Mouse (Mus musculus): ENCODE measurements around the gene Tnfaip8l2. TPM values are rescaled to one million over a fixed set of nuclear protein-coding genes. Genes with fewer than 3 reads are reported as not detected.
A peak's percentile ranks its signal among the peaks of the same experiment; 100 is the strongest.

Gene Tnfaip8l2
- 1 to 10 TPM; 2.6 to 3.1 TPM for total RNA-seq (2021)
- long read RNA-seq, partial matches to known transcripts = 0 of 2 reads
- long read RNA-seq, other reads (novel, unspliced or antisense) = 1 of 2 reads

DNA sequence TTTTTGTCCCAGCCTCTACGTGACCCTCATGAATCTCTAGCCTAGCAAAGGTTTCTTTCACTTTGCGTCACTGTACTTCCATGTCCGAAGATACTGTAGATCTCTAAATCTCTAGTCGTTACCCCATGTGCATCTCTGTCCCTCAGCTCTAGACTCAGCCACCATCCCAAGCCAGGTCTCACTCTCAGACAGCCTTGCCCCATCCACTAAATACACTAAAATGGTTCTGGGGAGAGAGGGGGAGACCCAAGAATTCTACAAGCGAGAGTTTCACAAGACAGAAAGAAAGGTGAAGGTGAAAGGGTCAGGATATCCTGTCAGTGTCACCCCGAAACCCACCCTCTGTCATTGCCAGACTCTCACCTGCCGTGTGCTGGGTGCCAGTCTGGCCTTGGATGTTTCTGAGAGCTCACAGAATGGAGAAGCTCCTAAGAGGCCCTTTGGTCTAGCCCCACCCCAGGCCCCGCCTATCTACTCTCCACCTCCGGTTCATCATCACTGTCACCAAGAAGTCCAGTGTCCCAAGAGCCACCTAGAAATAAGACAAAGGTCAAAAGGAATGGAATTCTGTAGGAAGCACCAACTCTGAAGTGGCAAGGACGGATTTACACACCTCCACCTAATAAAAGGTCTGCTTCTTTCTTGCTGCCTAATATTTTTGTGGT lies at the start of gene Tnfaip8l2:
TSS of gene Tnfaip8l2 (minus strand) at position 409 of the 665 bp plus-strand sequence.
- DNase-seq (ENCODE audit: low spot score in 2 of 2) = no peak

DNA sequence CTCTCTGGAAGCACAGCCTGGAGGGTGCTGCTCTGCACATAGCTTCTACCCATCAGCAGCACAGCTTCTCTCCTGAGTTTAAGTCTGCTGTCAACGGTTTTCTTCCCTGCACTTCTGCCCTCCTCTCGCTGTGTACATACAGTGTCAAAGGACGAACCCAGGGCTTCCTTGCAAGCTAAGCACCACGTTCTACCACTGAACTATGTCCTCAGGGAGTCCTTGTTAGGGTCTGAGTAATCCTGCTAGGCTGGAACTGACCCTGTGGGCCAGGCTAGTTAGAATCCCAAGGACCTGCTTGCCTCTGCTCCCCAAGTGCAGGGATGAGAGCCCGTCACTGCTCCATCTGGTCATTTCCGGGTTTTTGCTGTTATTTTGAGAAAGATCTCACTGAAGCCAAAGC lies 44.7 kb upstream of the Tnfaip8l2 start:
- DNase-seq (ENCODE audit: low spot score in 2 of 2) = no peak

DNA sequence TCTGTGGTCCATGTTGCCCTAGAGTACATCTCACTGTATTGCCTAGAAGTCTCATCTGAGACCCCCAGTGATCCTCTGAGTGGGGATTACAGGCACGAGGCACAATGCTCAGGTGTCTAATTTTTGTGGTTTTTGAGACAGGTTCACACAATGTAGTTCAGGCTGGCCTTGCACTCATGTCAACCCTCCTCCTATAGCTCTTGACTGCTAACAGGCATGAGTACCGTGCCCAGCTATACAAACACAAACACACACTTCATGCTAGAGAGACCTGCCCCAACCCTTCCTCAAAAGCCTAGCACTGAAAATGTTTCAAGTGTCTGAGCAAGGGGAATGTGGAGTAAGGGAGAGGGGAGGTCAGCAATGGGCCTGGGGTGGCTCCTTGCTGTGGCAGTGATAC lies 43.9 kb upstream of the Tnfaip8l2 start:
- no peak for DNase-seq (ENCODE audit: low spot score in 2 of 2)

GRCm38 (mm10) chr3:95184796-95185577 lies 42.8 kb upstream of the Tnfaip8l2 start:
- no peak for DNase-seq (ENCODE audit: low spot score in 2 of 2)

GRCm38 (mm10) chr3:95181841-95182240 lies 39.7 kb upstream of the Tnfaip8l2 start:
- DNase-seq (ENCODE audit: low spot score in 2 of 2) = no peak

DNA sequence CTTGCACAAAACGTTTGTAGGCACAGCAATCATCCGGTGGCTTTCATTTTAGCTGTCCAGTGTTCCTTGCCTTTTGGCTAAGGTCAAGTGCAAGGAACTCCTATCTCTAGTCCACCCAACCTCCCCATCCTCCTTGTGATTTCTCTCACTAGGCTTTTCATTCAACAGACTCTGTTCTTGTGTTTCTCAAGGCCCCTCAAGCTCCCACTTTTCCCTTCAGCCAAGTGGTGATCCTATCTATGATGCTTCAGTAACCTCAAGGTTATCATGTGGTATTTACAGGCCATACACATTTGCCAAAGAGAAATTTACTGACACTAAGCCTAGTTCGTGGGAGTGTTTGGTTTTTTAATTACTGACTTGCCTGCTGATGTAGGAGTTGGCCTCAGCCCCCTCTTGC lies 37.7 kb upstream of the Tnfaip8l2 start:
- no peak for DNase-seq (ENCODE audit: low spot score in 2 of 2)

DNA sequence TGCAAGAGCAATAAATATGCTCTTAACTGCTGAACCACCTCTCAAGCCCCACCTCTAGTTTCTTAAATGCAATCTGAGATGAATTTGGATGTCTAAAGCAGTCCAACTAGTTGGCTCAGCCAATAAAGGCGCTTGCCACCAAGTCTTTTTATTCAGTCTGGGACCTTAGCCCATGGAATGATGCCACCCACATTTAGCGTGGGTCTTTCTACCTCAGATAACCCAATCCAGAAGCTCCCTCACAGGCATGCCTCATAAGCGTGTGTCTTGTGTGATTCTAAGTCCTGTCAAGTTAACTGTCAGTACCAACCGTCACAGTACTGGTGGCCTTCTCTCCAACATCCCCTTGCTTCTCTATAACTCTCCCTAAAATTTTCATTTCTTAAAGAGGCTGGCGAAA lies 36.8 kb upstream of the Tnfaip8l2 start:
- DNase-seq (ENCODE audit: low spot score in 2 of 2) = no peak

DNA sequence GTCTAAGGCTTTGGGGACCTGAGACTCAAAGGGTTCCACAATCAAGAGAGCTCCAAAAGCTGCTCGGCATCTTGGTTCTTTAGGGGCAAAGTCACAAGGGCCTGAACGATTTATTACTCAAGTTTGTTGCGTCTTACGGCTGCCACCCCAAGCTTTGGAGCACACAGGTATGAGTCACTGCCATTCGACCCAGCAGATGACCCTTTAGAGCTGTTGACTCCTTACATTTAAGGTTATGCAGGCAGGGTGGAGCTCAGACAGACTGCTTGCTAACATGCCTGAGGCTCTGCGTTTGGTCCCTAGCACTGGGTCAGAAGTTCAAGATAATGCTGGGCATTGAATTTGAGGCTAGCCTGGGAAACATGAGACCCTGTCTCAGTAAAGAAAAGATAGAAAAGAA lies 35.4 kb upstream of the Tnfaip8l2 start:
- no peak for DNase-seq (ENCODE audit: low spot score in 2 of 2)

- DNase-seq (ENCODE audit: low spot score in 2 of 2) = no peak
Observed at GRCm38 (mm10) chr3:95176500-95176899, 34.3 kb upstream of the Tnfaip8l2 start.

DNA sequence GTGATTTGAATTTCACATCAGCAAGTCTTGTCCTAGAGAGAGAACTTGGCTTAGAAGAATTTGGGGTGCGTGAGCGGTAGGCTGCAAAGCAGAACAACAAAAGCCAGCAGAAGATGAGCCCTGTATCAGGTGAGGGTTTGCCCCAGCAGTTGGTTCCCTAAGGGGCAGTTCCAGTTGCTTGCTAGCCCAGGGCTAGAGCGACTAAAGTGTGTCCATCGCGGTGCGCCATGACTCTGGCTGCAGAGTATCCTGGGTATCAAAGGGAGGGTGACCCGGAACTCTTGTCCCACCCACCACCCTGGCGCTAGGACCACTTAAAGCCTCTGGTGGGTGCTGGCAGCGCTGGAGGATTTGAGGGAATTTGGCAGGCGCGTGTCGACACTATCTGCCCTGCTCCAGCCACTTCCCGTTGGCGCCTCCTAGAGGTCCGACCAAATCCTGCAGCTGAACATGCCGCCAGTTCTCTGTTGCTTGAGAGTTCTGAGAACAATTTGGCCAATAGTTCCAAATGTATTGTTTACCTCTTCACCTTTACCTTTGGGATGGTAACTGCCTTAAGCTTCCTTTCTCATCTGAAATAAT lies 31.9 kb upstream of the Tnfaip8l2 start:
- peak; percentile 53 to 78 for DNase-seq (ENCODE audit: low spot score in 2 of 2)

- DNase-seq (ENCODE audit: low spot score in 2 of 2) = no peak
Observed at GRCm38 (mm10) chr3:95173256-95173949, 31.2 kb upstream of the Tnfaip8l2 start.

DNA sequence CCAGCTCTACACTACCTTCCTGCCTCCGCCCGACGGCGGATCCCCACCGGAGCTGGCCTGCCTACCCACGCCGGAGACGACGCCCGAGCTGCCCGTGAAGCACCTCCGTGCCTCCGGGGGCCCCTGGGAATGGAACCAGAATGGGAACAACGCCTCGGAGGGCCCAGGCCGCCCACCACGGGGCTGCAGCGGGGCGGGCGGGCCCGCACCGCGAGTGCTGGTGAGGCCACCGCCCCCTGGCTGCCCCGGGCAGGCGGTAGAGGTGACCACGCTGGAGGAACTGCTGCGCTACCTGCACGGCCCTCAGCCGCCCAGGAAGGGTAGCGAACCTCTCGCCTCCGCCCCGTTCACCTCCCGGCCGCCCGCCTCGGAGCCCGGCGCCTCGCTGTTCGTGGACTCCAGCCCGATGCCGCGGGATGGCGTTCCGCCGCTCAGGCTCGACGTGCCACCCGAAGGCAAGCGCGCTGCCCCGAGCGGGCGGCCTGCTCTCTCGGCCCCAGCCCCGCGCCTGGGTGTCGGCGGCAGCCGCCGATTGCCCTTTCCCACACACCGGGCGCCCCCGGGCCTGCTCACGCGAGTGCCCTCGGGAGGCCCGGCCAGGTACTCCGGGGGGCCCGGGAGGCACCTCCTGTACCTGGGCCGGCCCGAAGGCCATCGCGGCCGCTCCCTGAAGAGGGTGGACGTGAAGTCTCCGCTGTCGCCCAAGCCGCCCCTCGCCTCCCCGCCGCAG lies 30.5 kb upstream of the Tnfaip8l2 start:
- no peak for DNase-seq (ENCODE audit: low spot score in 2 of 2)

- DNase-seq (ENCODE audit: low spot score in 2 of 2) = no peak
Observed at GRCm38 (mm10) chr3:95171105-95171504, 28.9 kb upstream of the Tnfaip8l2 start.

DNA sequence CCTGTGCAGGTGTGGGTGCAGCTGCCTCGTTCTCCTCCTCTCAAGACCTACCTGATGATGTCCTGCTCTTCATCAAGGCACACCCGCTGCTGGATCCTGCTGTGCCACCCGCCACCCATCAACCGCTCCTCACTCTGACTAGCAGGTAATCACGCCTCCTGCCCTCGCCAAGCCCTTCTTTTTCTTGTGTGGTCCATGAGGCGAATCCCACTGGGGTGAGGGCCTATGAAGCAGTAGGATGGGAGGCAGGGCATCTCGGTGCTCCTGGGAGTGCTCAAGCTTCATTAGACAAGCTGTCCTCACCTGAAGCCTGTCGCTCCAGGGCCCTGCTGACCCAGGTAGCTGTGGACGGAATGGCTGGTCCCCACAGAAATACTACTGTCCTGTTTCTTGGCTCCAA lies 27.8 kb upstream of the Tnfaip8l2 start:
- DNase-seq (ENCODE audit: low spot score in 2 of 2) = no peak

DNA sequence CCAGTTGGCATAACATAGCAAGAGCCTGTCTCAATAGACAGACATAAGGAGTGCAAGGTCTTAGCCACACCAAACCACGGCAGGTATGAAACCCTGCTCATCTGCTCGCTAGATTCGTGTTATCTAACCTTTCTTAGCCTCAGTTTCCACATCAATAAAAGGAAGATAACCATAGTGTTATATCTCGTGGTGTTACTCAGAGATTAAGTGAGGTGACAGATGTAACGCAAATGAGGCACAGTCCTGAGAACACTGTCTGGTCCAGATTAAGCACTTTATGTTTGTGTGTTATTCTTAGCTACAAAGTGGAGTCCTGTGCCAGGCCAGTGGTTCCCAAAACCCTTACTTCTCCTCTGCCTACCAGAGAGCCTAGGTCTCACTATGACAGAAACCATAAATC lies 22.7 kb upstream of the Tnfaip8l2 start:
- DNase-seq (ENCODE audit: low spot score in 2 of 2) = no peak

GRCm38 (mm10) chr3:95164256-95164550 lies 22.0 kb upstream of the Tnfaip8l2 start:
- DNase-seq (ENCODE audit: low spot score in 2 of 2) = no peak

GRCm38 (mm10) chr3:95163419-95164255 lies 21.5 kb upstream of the Tnfaip8l2 start:
- DNase-seq (ENCODE audit: low spot score in 2 of 2) = no peak

GRCm38 (mm10) chr3:95162345-95162628 lies 20.1 kb upstream of the Tnfaip8l2 start:
- no peak for DNase-seq (ENCODE audit: low spot score in 2 of 2)

DNA sequence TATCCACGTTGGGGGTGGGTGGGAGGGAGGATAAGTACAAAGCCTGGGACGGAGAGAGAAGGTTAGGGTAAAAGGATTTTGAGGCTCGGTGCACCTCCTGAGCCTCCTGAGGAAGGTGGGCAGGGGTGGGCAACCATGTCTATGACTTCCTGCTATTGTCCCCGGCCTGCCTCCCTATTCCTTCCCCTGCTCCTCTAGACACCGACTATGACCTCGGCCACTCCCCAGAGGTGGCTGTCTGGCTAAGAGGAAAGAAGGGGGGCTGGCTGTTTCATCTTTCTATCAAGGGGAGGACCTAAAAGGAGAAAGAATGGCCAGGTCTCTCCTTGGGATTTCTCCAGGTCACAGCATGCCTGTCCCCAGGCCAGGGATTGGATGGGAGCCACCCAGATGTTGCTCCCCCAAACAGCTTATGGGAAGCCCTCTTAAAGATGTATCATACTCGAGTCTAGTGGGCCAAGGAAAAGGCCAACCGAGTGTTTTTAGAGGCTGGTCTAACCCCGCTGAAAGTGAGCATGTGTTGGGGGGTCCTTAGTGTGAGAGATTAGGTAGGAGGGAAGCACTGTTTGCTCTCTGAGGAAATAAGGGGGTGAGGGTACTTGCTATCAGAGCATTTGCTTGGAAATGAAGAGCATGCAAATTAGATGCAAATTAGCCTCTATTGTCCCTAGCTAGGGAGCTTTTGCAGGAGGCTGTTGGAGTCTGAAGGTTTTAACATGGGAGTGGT lies 19.6 kb upstream of the Tnfaip8l2 start:
- no peak for DNase-seq (ENCODE audit: low spot score in 2 of 2)

GRCm38 (mm10) chr3:95161041-95161551 lies 18.9 kb upstream of the Tnfaip8l2 start:
- no peak for DNase-seq (ENCODE audit: low spot score in 2 of 2)
